Mouse (Mus musculus) cerebellum, adult 2 months (tissue): ENCODE data around the gene Lyst.

Source experiments
- CTCF ChIP-seq: fragments of 200-500 bp; IDR thresholded peaks from 2 replicates; pipeline ENCODE4 v1.5.1; 2011; ENCODE audit warnings: low read depth, mild to moderate bottlenecking, control low read depth, low read length, moderate library complexity, borderline replicate concordance; ENCODE audit not compliant: insufficient read depth
- POLR2A ChIP-seq: fragments of 200-500 bp; IDR thresholded peaks from 2 replicates; pipeline ENCODE4 v1.6.1; 2011; ENCODE audit warnings: low read length, control low read depth, borderline replicate concordance; ENCODE audit not compliant: insufficient read depth

- TF ChIP-seq CTCF (no peak), POLR2A (no peak)
Measured at GRCm38 (mm10) chr13:13622565-13622964, 32.4 kb downstream of the Lyst start.
